Mouse (Mus musculus) hindbrain, embryonic 12.5 days (tissue): Measurements from ENCODE around the gene Kel. TPM values are rescaled to one million over a fixed set of nuclear protein-coding genes. Genes with fewer than 3 reads are reported as not detected.

Experiments
- ATAC-seq: fragments of 200-750 bp; cut with Nextera tagmentation; 2 replicates; pipeline ENCODE4 v1.8.0; 2017; ENCODE audit warnings: moderate TSS enrichment; ENCODE audit not compliant: low FRiP score
- H3K27ac ChIP-seq: fragments of 300-500 bp; sonication (generic); 2 replicates; pipeline ENCODE4 v1.5.1; 2016; ENCODE audit warnings: mild to moderate bottlenecking
- H3K27me3 ChIP-seq: fragments of 300-500 bp; sonication (generic); 2 replicates; pipeline ENCODE4 v1.6.1; 2016; ENCODE audit warnings: mild to moderate bottlenecking
- H3K36me3 ChIP-seq: fragments of 300-500 bp; sonication (generic); 2 replicates; pipeline ENCODE4 v1.6.1; 2016; ENCODE audit warnings: mild to moderate bottlenecking
- H3K4me1 ChIP-seq: fragments of 300-500 bp; sonication (generic); 2 replicates; pipeline ENCODE4 v1.6.1; 2016
- H3K4me2 ChIP-seq: fragments of 300-500 bp; sonication (generic); replicated peaks from 2 replicates; pipeline ENCODE4 v1.6.1; 2016; ENCODE audit warnings: mild to moderate bottlenecking
- H3K4me3 ChIP-seq: fragments of 300-500 bp; sonication (generic); 2 replicates; pipeline ENCODE4 v1.5.1; 2016; ENCODE audit warnings: mild to moderate bottlenecking
- H3K9ac ChIP-seq: fragments of 300-500 bp; sonication (generic); 2 replicates; pipeline ENCODE4 v1.6.1; 2016; ENCODE audit warnings: mild to moderate bottlenecking, moderate library complexity
- H3K9me3 ChIP-seq: fragments of 300-500 bp; sonication (generic); replicated peaks from 2 replicates; pipeline ENCODE4 v1.6.1; 2016; ENCODE audit warnings: mild to moderate bottlenecking
- WGBS: fragments of 180-500 bp; shearing (Covaris S2); methylation state at CpG from one replicate; pipeline ENCODE4 v1.1.7; 2016; 5-methylcytosine and 5-hydroxymethylcytosine counted together
- polyA plus RNA-seq: library from polyadenylated mRNA; unstranded; fragments of >200 nt; fragmentation: Nextera tagmentation; extraction: Ambion mirVana; gene quantifications from 2 replicates; pipeline ENCODE4 v1.2.1, GENCODE M21; 2016

Gene Kel
- polyA plus RNA-seq, 1 experiment from 2014 or later: 9.0 TPM

- Histone ChIP-seq H3K4me1 (peaks cover 3% of the 10 kb centered on the region; the same call in 1 of the 2 replicates), H3K9ac (no peak overlapping the region), H3K4me2 (no peak overlapping the region), H3K4me3 (no peak overlapping the region), H3K9me3 (no peaks in the 10 kb centered on the region), H3K36me3 (no peaks in the 10 kb centered on the region), H3K27ac (no peak overlapping the region), H3K27me3 (no peaks in the 10 kb centered on the region)
- WGBS: 84% methylated on average over 6 of the region's 6 CpGs
- ATAC-seq: no peak
Observed at GRCm38 (mm10) chr6:41641173-41641866, 62.8 kb downstream of the Kel start.

DNA sequence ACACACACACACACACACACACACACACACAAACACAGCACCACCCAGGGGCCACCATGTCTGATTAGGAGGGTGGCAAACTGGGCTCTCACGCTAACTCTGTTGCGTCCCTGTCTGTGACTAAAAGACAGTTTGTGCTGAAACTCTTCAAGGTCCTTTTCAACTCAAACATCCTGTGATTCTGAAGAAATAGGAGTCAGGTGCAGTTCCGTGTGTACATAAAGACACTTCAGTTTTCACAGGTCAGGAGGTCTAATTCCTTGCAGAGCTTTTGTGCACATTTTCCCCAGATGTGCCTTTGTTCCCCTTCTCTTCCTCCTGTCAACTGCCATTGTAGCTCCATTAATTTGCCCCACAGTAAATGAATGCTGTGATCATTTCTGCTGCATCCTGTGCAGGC lies 63.7 kb downstream of the Kel start:
- H3K36me3 ChIP-seq: no peaks in the 10 kb centered on the region
- H3K9me3 ChIP-seq: no peaks in the 10 kb centered on the region
- H3K9ac ChIP-seq: no peak overlapping the region
- H3K27ac ChIP-seq: no peak overlapping the region
- no peaks in the 10 kb centered on the region for H3K27me3 ChIP-seq
- H3K4me1 ChIP-seq: peaks cover 6% of the 10 kb centered on the region; the same call in 1 of the 2 replicates
- 45% methylated on average over 3 of the region's 3 CpGs for WGBS
- no peak overlapping the region for H3K4me3 ChIP-seq
- H3K4me2 ChIP-seq: no peak overlapping the region
- ATAC-seq: no peak

- Histone ChIP-seq H3K9me3 (no peaks in the 10 kb centered on the region), H3K27me3 (no peaks in the 10 kb centered on the region), H3K9ac (no peak overlapping the region), H3K4me2 (no peak overlapping the region), H3K36me3 (no peaks in the 10 kb centered on the region), H3K27ac (no peak overlapping the region), H3K4me3 (no peak overlapping the region), H3K4me1 (peaks cover 6% of the 10 kb centered on the region; the same call in 1 of the 2 replicates)
- 77% methylated on average over 6 of the region's 6 CpGs for whole genome bisulfite sequencing
- no peak for ATAC-seq
Observed at GRCm38 (mm10) chr6:41637927-41638506, 66.1 kb downstream of the Kel start.

DNA sequence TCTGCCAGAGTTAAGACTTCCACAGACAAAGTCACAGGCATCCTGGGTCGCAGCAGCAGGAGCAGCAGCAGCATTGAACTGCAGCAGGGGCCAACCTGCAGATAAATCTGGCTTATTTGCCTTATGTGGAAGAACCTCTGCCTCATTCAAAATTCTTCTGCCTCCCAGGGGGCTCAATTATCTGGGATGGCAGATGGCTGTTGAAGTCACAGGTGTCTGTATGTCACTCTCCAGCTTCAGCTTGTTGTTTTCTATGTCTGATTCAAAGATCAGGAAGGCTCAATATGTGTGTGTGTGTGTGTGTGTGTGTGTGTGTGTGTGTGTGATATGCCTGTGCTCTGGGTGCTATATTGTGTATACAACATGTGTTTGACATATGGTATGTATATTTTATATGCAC lies 66.7 kb downstream of the Kel start:
- ATAC-seq: 0 out of 2 replicates have a peak, but pooled peaks have one; percentile 32
- Histone ChIP-seq H3K36me3 (no peaks in the 10 kb centered on the region), H3K27ac (no peak overlapping the region), H3K27me3 (no peaks in the 10 kb centered on the region), H3K4me2 (no peak overlapping the region), H3K4me1 (peaks cover 6% of the 10 kb centered on the region; the same call in 1 of the 2 replicates), H3K4me3 (no peak overlapping the region), H3K9me3 (no peaks in the 10 kb centered on the region), H3K9ac (no peak overlapping the region)
- WGBS: 38% methylated on average over 1 of the region's 1 CpGs

Other genes with a start within 250 kb of the Kel start
- gene Prss1, start 245.4 kb downstream of the Kel start, polyA plus RNA-seq: not detected in 2 replicates
- not detected in 2 replicates for gene Prss2, start 182.6 kb downstream of the Kel start, polyA plus RNA-seq
- 25.8 and 28.1 TPM in 2 replicates for gene Ephb6, start 98.9 kb downstream of the Kel start, polyA plus RNA-seq
- gene Trpv6, start 67.9 kb downstream of the Kel start, polyA plus RNA-seq: 0.62 and 1.1 TPM in 2 replicates
- gene Trpv5, start 23.6 kb downstream of the Kel start, polyA plus RNA-seq: not detected in 2 replicates
- not detected in 2 replicates for gene Llcfc1, start 19.9 kb downstream of the Kel start, polyA plus RNA-seq
- not detected in 2 replicates for gene Olfr459, start 70.8 kb upstream of the Kel start, polyA plus RNA-seq
- not detected in 2 replicates for gene Pip, start 143.2 kb upstream of the Kel start, polyA plus RNA-seq
- not detected in 2 replicates for gene Sval2, start 148.7 kb upstream of the Kel start, polyA plus RNA-seq
- not detected in 2 replicates for gene Sval1, start 247.3 kb upstream of the Kel start, polyA plus RNA-seq